Mouse (Mus musculus) granulocyte monocyte progenitor cell, adult 5-6 weeks (primary cell): ENCODE measurements around the gene Reep6. TPM values are rescaled to one million over a fixed set of nuclear protein-coding genes. Genes with fewer than 3 reads are reported as not detected.
A peak's percentile ranks its signal among the peaks of the same experiment; 100 is the strongest.

Source experiments
- ATAC-seq: replicated peaks from 2 replicates; pipeline ENCODE4 v1.8.0; 2016; ENCODE audit warnings: mild to moderate bottlenecking, moderate TSS enrichment, inconsistent platforms; ENCODE audit not compliant: poor library complexity, severe bottlenecking
- total RNA-seq, 2 experiments: library from RNA; stranded (forward) in 1 of 2; stranded (reverse) in 1 of 2; fragments of 200-712, 200-1000 nt in 1 of 2; fragments of >200 nt in 1 of 2; fragmentation: Nextera tagmentation in 1 of 2; gene quantifications; 2 replicates each; pipeline ENCODE4 v1.2.3; 2014 to 2017

Reep6 gene
- total RNA-seq, 2 experiments from 2014 or later = 0.11 to 2.7 TPM

DNA sequence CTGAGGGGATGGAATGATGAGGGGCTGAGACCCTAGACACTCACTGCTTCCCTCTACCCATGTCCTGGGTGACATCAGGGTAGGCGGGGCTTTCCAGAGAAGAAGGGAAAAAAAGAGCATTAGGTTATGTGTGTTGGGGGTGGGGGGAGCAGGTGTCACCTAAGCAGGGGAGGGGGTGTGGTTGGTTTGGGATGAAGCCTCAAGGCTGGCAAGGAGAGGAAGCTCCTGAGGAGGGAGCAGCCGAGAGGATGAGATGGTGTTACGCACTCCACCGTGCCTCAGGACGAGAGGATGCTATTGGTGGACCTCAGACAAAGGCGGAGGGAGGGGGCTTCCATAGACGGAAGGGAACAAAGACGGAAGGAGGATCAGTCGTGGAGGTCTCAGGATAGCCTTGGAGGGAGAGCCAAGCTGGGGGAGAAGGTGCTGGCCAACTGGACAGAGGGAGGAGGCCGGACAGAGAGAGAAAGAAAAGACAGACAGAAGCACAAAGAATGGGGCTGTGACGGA is 29.0 kb upstream of the Reep6 start:
- ATAC-seq = no peak

DNA sequence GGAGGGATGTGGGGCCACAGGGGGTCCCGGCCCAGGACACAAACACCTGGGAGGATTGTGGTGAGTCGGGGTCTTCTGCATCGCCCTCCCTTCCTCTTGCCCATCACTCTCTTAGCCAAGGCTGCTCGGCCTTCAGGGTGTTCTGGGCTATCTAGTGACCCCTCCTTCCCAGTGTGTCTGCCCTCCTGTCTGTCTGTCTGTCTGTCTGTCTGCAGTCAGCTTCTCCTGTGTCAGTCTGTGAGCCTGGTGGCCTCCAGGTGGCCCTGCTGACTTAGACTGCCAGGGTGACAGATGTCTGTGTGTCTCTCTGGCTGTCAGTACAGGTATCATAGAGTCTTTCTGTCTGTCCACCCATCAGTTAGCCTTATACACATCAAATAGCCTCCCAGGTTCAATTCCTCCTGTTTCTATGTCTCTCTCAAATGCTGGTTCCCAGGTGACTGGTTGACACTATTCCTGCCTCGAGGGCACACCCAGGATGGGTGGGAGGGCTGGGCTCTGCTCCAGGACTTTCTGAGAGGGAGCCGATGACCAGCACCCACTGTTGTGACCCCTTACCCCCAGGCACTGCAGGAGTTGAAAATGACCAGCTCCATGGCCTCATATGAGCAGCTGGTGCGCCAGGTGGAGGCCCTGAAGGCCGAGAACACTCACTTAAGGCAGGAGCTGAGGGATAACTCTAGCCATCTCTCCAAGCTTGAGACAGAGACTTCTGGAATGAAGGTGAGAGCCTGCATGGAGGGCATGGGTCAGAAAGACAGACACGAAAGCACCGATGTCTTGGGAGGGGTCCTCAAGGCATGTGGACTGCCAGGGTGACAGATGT is 28.3 kb upstream of the Reep6 start:
- ATAC-seq = no peak

DNA sequence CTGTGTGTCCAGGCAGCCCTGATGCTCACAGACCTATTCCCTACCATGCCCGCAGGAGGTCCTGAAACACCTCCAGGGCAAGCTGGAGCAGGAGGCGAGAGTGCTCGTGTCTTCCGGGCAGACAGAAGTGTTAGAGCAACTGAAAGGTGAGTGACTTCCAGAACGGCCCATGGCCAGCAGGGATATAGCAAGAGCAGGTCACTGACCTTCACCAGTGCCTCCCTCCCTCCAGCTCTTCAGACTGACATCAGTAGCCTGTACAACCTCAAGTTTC is 27.7 kb upstream of the Reep6 start:
- ATAC-seq = no peak

DNA sequence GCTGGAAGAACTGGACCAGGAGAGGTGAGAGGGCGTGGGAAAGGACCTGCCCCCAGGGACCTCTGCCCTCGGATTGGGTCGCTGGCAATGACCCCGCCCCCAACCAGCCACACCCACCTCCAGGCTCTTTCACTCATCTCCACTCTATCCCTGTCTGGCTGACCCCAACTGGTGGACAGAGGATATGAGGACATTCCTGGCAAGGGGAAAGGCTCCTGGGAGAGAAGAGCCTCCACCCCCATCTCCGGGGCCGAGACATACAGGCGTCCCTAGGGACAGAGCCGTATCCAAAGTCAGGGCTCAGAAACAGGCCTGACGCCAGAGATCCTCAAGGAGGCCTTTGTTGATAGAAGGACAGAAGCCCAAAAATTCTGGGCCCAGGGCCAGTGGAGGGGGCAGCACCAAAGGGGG is 27.3 kb upstream of the Reep6 start:
- ATAC-seq = no peak

DNA sequence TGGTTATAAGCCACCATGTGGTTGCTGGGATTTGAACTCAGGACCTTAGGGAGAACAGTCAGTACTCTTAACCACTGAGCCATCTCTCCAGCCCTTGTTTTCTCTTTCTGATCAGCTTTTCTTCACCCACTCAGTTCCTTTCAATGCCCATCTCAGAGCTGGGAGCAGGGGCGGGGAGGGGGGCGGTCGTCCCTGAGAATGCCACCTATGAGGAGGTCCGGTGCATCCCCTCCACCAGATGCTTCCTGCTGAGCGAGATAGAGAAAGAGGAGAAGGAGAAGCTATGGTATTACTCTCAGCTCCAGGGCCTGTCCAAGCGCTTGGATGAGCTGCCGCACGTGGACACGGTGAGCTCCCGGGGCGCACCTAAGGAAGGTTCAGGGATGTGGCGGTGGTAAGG is 25.3 kb upstream of the Reep6 start:
- peak; percentile 25 for ATAC-seq

DNA sequence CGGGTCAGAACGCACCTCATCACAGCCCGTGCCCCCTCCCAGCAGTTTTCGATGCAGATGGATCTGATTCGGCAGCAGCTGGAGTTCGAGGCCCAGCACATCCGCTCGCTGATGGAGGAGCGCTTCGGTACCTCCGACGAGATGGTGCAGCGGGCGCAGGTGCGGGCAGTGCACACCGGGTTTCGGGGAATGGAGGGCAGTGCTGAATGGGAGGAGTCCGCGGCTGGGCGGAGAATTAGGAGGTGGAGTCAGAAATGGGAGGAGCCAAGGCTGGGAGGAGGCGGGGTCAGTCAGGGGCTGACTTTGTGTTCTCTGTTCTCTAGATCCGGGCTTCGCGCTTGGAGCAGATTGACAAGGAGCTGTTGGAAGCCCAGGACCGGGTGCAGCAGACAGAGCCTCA is 24.9 kb upstream of the Reep6 start:
- ATAC-seq = peak; percentile 83

DNA sequence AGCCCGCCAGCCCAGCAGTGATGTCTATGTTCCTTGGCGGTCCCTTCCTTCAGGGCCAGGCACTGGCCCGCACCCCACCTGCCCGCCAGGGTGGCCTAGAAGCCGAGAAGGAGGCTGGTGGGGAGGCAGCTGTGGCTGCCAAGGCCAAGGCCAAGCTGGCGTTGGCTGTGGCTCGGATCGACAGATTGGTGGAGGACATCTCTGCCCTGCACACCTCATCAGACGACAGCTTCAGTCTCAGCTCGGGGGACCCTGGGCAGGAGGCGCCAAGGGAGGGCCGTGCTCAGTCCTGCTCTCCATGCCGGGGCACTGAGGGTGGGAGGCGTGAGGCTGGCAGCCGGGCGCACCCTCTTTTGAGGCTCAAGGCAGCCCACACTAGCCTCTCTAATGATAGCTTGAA is 18.2 kb upstream of the Reep6 start:
- no peak for ATAC-seq

DNA sequence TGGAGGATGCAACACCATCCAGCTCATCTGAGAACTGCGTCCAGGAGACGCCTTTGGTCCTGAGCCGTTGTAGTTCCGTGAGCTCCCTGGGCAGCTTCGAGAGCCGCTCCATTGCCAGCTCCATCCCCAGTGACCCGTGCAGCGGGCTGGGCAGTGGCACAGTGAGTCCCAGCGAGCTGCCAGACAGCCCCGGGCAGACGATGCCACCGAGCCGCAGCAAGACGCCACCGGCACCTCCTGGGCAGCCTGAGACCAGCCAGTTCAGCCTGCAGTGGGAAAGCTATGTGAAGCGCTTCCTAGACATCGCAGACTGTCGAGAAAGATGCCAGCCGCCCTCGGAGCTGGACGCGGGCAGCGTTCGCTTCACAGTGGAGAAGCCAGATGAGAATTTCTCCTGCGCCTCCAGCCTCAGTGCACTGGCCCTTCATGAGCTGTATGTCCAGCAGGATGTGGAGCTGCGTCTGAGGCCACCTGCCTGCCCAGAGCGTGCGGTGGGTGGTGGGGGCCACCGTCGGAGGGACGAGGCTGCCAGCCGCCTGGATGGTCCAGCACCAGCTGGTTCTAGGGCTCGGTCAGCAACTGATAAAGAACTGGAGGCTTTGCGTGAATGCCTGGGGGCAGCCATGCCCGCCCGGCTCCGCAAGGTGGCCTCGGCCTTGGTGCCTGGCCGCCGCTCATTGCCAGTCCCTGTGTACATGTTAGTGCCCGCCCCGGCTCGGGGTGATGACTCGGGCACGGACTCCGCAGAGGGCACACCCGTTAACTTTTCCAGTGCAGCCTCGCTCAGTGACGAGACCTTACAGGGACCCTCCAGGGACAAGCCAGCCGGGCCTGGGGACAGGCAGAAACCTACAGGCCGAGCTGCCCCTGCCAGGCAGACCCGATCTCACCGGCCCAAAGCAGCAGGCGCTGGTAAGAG is 16.9 kb upstream of the Reep6 start:
- no peak for ATAC-seq

DNA sequence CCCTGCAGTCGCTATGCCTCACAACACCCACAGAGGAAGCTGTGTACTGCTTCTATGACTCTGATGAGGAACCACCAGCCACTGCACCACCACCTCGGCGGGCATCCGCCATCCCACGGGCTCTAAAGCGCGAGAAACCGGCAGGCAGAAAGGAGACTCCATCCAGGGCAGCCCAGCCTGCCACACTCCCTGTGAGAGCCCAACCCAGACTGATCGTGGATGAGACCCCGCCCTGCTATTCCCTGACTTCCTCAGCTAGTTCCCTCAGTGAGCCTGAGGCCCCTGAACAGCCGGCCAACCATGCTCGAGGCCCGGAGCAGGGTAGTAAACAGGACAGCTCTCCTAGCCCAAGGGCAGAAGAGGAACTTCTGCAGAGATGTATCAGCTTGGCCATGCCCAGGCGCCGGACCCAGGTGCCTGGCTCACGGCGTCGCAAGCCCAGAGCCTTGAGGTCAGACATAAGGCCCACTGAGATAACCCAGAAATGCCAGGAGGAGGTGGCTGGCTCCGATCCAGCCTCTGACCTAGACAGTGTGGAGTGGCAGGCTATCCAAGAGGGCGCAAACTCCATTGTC is 16.0 kb upstream of the Reep6 start:
- ATAC-seq = peak; percentile 58

DNA sequence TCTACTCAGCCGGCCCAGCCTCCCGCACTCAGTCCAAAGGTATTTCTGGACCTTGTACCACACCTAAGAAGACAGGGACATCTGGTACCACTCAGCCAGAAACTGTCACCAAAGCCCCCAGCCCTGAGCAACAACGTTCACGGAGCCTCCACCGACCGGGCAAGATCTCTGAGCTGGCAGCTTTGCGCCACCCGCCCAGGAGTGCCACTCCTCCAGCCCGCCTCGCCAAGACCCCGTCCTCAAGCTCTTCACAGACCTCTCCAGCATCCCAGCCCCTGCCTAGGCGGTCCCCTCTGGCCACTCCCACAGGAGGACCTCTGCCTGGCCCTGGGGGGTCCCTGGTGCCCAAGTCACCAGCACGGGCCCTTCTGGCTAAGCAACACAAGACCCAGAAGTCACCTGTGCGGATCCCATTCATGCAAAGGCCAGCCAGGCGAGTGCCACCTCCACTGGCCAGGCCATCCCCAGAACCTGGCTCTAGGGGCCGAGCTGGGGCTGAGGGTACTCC is 15.2 kb upstream of the Reep6 start:
- no peak for ATAC-seq

DNA sequence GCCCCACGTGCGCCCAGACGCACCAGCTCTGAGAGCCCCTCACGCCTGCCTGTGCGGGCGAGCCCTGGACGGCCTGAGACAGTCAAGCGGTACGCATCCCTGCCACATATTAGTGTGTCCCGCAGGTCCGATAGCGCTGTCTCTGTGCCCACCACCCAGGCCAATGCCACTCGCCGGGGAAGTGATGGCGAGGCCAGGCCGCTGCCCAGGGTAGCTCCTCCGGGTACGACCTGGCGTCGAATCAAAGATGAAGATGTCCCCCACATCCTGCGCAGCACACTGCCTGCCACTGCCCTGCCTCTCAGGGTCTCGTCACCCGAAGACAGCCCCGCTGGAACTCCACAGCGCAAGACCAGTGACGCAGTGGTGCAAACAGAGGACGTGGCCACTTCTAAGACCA is 14.4 kb upstream of the Reep6 start:
- no peak for ATAC-seq

DNA sequence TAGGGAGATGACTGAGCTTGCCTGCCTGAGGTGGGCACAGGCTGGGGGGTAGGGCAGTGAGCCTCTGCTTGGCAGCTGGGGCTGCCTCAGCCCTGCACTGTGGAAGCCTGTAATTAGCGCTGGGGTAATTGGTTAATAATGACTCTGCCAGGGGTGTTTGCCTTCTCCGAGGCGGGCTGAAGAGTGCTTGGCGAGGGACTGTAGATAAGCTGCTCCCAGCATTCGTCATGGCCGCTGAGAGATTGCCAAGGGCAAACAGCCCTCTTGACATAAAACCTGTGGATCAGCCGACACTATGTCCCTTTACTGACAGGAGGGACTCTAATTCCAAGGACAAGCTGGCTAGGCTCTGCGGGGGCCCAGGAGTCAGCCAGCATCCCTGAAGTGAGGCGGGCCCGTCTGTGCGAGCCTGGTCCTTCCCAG is 13.4 kb upstream of the Reep6 start:
- ATAC-seq = no peak

DNA sequence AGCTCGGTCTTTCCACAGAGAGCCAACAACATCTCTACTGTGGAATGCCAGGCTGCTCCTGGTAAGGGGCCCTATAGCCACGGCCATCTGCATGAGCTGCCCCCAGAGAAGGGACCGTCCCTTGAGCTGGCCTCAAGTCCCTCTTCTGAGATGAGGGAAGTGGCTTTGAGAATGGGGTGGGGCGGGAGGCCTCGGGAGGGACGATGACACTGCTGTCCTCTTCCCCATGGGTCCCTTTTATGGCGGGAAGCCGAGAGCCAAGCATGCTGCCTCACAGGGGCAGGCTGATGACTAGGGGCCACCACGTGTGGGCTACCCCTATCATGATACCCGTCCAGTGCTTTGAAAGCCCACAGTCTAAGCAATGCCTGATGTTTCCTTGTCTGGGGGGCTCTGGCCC is 12.7 kb upstream of the Reep6 start:
- ATAC-seq = no peak

DNA sequence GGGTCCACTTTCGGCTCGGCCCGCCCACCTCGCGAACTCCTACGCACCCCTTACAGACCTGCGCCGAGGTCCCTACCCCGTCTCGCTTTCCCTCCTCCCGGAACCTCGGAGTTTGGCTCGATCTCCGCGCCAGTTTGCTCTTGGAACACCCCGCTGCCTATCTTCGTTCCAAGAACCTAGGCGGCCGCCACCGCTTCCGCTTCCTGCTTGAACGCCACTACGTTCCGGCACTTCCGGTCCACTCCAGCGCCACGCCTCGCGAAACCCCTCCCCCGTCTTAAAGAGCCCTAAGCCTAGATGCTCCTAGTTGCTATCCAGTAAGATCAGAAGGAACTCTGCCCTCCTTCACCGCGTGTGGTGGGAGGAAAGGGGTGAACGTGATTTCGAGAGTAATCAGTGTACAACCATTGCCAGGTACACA is 9.4 kb upstream of the Reep6 start, which contains the start of gene 2310011J03Rik:
2310011J03Rik (minus strand) TSS at position 198 of the 421 bp plus-strand sequence.
- peak; percentile 60 for ATAC-seq

DNA sequence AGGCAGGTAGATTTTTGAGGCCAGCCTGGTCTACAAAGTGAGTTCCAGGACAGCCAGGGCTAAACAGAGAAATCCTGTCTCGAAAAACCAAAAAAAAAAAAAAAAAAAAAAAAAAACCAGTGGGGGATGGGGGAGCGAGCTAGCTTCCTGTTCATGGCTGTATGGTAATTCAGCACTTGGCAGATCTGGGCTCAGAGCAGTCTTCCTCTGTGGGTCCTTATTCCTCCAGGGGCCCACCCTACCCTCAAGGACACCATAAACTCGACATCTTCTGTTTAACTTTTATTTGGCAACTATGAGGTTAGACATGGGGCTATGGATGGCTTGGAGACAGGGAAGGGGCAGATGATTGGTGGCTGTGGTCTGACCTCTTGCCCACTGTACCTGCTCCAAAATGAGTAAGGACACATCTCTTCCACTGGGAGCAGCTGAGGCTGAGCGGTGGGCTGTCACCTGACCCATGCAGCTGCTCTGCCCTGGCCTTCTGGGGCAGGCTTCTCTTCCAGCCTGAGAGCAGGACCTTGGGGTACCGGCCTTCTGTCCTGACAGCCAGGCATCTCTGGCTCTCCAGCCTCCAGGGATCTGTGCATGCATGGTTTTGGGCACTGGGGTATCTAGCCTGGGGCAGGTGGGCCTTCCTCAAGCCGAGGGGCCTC is 8.6 kb upstream of the Reep6 start:
- no peak for ATAC-seq

DNA sequence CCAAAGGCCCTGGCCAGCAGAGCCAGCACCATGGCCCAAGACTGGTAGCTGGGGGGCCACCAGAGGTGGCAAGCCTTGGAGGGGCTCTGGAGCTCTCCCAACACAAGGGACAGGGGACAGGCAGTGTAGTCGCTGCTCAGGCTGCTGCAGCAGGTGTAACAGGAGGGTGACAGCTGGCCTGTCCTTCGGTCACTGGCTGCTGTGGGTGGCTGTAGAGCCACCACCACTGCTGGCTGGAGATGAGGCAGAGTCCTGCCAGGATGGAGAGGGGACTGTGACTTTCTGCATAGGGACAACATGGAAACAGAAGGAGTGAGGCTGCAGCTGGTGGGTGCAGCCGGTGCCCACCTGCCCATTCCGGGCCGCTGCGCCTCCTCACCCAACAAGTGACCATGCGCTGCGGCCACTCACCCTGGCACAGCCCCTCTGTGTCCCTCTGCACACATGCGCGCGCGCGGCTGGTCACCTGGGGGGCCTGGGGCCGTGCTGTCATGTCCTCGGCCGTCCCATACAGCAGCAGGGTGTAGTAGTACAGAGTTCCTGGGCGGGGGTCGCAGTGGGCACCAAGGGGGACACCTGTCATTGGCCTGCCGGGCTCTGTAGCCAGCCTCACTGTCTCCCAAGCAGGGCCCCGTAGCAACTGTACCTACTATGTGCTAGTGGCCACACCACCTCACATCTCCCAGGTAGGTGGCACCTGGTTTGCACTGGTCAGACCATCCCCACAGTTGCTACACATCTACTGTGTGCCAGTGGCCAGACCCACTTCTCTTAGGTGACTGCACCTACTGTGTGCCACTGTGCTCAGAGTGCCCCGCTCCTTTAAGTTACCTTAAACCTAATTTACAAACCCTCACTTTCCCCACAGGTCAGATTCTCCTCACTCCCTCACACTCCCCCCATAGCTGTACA is 7.8 kb upstream of the Reep6 start:
- no peak for ATAC-seq

DNA sequence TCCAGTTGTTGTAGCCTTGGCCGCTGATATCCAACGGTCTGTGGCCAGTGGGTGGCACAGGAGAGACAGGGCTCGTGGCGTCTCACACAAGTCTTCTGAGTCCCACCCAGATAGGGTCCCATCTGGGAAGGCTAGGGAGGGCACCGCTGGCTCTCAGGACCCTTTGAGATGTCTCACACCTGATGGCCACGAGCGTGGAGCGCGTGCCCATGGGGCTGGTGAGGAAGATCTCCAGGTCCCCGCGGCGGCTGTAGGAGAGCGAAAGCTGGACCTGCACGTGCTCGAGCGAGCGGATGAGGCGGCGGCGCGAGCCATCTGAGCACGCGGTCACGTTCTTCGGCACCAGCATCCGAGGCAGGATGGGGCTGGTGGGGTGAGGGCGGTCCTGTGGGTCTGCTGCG is 6.9 kb upstream of the Reep6 start:
- 0 out of 2 replicates have a peak, but pooled peaks have one; percentile 10 for ATAC-seq

DNA sequence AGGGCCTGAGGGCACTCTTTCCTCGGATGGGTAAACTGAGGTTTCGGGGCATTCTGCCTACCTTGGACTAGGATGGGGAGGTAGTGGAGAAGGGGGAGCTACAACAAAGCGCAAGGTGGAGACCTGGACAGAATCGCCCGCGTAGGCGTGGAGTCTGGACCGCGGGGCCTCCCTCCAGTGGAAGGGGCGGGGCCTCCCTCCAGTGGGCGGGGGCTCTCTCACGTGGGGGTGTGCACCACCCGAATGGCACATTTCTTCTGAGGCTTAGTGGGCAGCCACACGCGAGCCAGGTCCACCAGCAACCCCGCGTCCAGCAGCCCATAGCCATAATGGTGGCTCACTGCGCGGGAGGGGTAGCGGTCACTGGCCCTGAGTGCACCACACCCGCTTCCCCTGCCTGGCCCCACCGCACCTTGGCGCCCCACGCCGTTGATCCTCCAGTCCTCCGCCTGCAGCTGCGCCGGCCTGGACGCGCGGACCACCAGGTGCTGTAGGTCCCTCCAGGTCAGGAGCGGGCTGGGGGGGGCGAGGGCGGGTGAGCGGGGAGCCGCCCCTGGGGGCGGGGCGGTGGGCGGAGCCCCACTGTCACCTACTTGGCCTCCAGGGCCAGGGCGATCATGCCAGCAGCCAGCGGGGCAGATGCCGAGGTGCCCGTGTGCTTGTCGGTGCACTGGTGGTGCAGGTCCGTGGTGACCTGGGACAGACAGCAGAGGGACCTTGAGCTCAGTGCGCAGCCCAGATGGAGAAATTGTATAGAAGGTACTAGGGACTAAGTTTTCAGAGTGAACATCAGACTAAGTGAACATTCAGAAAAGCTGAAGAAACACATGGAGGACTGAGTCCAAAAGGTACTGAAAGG is 6.3 kb upstream of the Reep6 start:
- peak; percentile 49 for ATAC-seq
